Mouse (Mus musculus): Measurements from ENCODE around the gene Spn.

DNA sequence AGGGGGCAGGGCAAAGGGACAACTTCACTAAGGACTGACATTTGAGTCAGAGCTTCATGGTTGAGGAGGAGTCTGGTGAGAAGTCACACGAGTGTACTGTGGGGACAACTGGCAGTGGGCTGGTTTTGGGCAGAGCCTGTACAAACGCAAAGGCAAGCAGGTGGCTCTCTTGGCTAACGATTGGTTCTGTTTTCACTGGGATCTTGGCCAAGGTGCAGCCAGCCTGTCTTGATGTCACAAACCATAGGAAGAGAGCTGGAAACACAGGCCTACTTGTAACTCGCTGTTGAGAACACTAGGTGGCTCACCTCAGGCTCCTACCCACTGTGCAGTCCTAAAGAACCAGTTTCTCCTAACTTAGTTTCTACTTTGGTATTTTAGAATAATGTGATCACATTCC lies 8.0 kb downstream of the Spn start:
- TF ChIP-seq CTCF (IDR thresholded peaks at IDR 0.05; ENCODE audit: control insufficient read depth, insufficient read depth, low read length) (peak; percentile 62), POLR2A (IDR thresholded peaks at IDR 0.05; ENCODE audit: borderline replicate concordance, control insufficient read depth, low read depth, low read length) (no peak)
